Mouse (Mus musculus) MEL (cell line): Measurements from ENCODE around the gene Fgf13. TPM values are rescaled to one million over a fixed set of nuclear protein-coding genes. Genes with fewer than 3 reads are reported as not detected.

Experiments
- DNase-seq: peaks from one replicate; pipeline ENCODE4 v3.0.0; 2011; ENCODE audit warnings: low read depth, low spot score
- H3K27ac ChIP-seq: 2 replicates; pipeline ENCODE4 v1.5.1; 2012; ENCODE audit warnings: low read depth, mild to moderate bottlenecking, control low read depth, low read length, moderate library complexity; ENCODE audit not compliant: control insufficient read depth
- H3K27me3 ChIP-seq, 2 experiments: fragments of 150-350 bp in 1 of 2; sonication (generic) in 1 of 2; 2 replicates each; pipeline ENCODE4 v1.6.1; 2012; ENCODE audit warnings: low read length in 2 of 2, mild to moderate bottlenecking in 2 of 2, improper control_type of control experiment in 1 of 2, moderate library complexity in 1 of 2; ENCODE audit not compliant: insufficient read depth in 2 of 2, control insufficient read depth in 1 of 2
- H3K36me3 ChIP-seq, 2 experiments: 2 replicates each; pipeline ENCODE4 v1.6.1; 2012 to 2014; ENCODE audit warnings: low read length in 2 of 2, improper control_type of control experiment in 1 of 2, inconsistent platforms in 1 of 2, mild to moderate bottlenecking in 1 of 2; ENCODE audit not compliant: insufficient read depth in 2 of 2, control insufficient read depth in 1 of 2
- H3K4me1 ChIP-seq, 2 experiments: fragments of 150-350 bp in 1 of 2; sonication (generic) in 1 of 2; 2 replicates each; pipeline ENCODE4 v1.6.1; 2012; ENCODE audit warnings: low read length in 2 of 2, improper control_type of control experiment in 1 of 2, mild to moderate bottlenecking in 1 of 2; ENCODE audit not compliant: insufficient read depth in 2 of 2, control insufficient read depth in 1 of 2
- H3K4me3 ChIP-seq, 2 experiments: fragments of 150-350 bp in 1 of 2; sonication (generic) in 1 of 2; 2 replicates each; pipeline ENCODE4 v1.5.1; 2012; ENCODE audit warnings: low read depth in 2 of 2, low read length in 2 of 2, mild to moderate bottlenecking in 2 of 2, moderate library complexity in 2 of 2, control low read depth in 1 of 2, improper control_type of control experiment in 1 of 2; ENCODE audit not compliant: control insufficient read depth in 1 of 2, insufficient read depth in 1 of 2
- H3K79me2 ChIP-seq: 2 replicates; pipeline ENCODE4 v1.6.1; 2012; ENCODE audit warnings: mild to moderate bottlenecking, low read length, moderate library complexity; ENCODE audit not compliant: control insufficient read depth, poor library complexity, insufficient read depth
- H3K9ac ChIP-seq: 2 replicates; pipeline ENCODE4 v1.6.1; 2012; ENCODE audit warnings: low read depth, mild to moderate bottlenecking, control low read depth, low read length, moderate library complexity; ENCODE audit not compliant: control insufficient read depth, poor library complexity, severe bottlenecking
- H3K9me3 ChIP-seq: fragments of 150-350 bp; sonication (generic); replicated peaks from 2 replicates; pipeline ENCODE4 v1.6.1; 2012; ENCODE audit warnings: mild to moderate bottlenecking, low read length, improper control_type of control experiment, moderate library complexity; ENCODE audit not compliant: insufficient read depth
- CHD1 ChIP-seq: IDR thresholded peaks from 2 replicates; pipeline ENCODE4 v1.6.1; 2012; ENCODE audit warnings: low read depth, mild to moderate bottlenecking, inconsistent platforms, low read length, improper control_type of control experiment
- CHD2 ChIP-seq: IDR thresholded peaks from 2 replicates; pipeline ENCODE4 v1.6.1; 2011; ENCODE audit warnings: low read length, improper control_type of control experiment
- E2F4 ChIP-seq: IDR thresholded peaks from 2 replicates; pipeline ENCODE4 v1.6.1; 2011; ENCODE audit warnings: low read depth, low read length, improper control_type of control experiment, borderline replicate concordance
- EP300 ChIP-seq, 2 experiments: IDR thresholded peaks; 2 replicates each; pipeline ENCODE4 v1.6.1; 2011; ENCODE audit warnings: improper control_type of control experiment in 2 of 2, low read length in 2 of 2, low read depth in 1 of 2, mild to moderate bottlenecking in 1 of 2
- HCFC1 ChIP-seq: IDR thresholded peaks from 2 replicates; pipeline ENCODE4 v1.6.1; 2012; ENCODE audit warnings: low read depth, mild to moderate bottlenecking, inconsistent platforms, low read length, improper control_type of control experiment, moderate library complexity
- JUND ChIP-seq: IDR thresholded peaks from 2 replicates; pipeline ENCODE4 v1.6.1; 2011; ENCODE audit warnings: low read depth, mild to moderate bottlenecking, improper control_type of control experiment, low read length
- MAX ChIP-seq: IDR thresholded peaks from 2 replicates; pipeline ENCODE4 v1.6.1; 2011; ENCODE audit warnings: low read length, improper control_type of control experiment
- MXI1 ChIP-seq: IDR thresholded peaks from 2 replicates; pipeline ENCODE4 v1.6.1; 2011; ENCODE audit warnings: mild to moderate bottlenecking, low read depth, low read length, improper control_type of control experiment
- MYB ChIP-seq: IDR thresholded peaks from 2 replicates; pipeline ENCODE4 v1.6.1; 2011; ENCODE audit warnings: mild to moderate bottlenecking, low read depth, low read length, improper control_type of control experiment
- MYC ChIP-seq: IDR thresholded peaks from 2 replicates; pipeline ENCODE4 v1.6.1; 2011; ENCODE audit warnings: low read depth, mild to moderate bottlenecking, low read length, improper control_type of control experiment, moderate library complexity
- NELFE ChIP-seq: IDR thresholded peaks from 2 replicates; pipeline ENCODE4 v1.6.1; 2011; ENCODE audit warnings: low read depth, low read length, improper control_type of control experiment
- POLR2A ChIP-seq, 2 experiments: IDR thresholded peaks; 2 replicates each; pipeline ENCODE4 v1.6.1; 2011 to 2012; ENCODE audit warnings: low read length in 2 of 2, mild to moderate bottlenecking in 2 of 2, control low read depth in 1 of 2, improper control_type of control experiment in 1 of 2, low read depth in 1 of 2, moderate library complexity in 1 of 2; ENCODE audit not compliant: control insufficient read depth in 1 of 2, insufficient read depth in 1 of 2, poor library complexity in 1 of 2
- POLR2AphosphoS5 ChIP-seq: IDR thresholded peaks from 2 replicates; pipeline ENCODE4 v1.6.1; 2012; ENCODE audit warnings: low read depth, borderline replicate concordance, mild to moderate bottlenecking, inconsistent platforms, low read length, moderate library complexity, mixed read lengths
- TAL1 ChIP-seq: IDR thresholded peaks from 2 replicates; pipeline ENCODE4 v1.6.1; 2012; ENCODE audit warnings: mild to moderate bottlenecking, inconsistent platforms, low read length, moderate library complexity, mixed read lengths
- TBP ChIP-seq: IDR thresholded peaks from 2 replicates; pipeline ENCODE4 v1.8.0; 2011; ENCODE audit warnings: low read depth, low read length, improper control_type of control experiment
- TCF12 ChIP-seq: IDR thresholded peaks from 2 replicates; pipeline ENCODE4 v1.6.1; 2014; ENCODE audit warnings: low read depth, mild to moderate bottlenecking, inconsistent platforms, low read length, improper control_type of control experiment, moderate library complexity
- UBTF ChIP-seq: IDR thresholded peaks from 2 replicates; pipeline ENCODE4 v1.6.1; 2012; ENCODE audit warnings: low read depth, mild to moderate bottlenecking, inconsistent platforms, low read length, improper control_type of control experiment, moderate library complexity, borderline replicate concordance; ENCODE audit not compliant: insufficient read depth
- USF1 ChIP-seq: IDR thresholded peaks from 2 replicates; pipeline ENCODE4 v1.6.1; 2014; ENCODE audit warnings: low read depth, mild to moderate bottlenecking, inconsistent platforms, low read length, improper control_type of control experiment, moderate library complexity
- ZKSCAN1 ChIP-seq: IDR thresholded peaks from 2 replicates; pipeline ENCODE4 v1.6.1; 2012; ENCODE audit warnings: low read depth, mild to moderate bottlenecking, inconsistent platforms, low read length, improper control_type of control experiment, moderate library complexity
- ZMIZ1 ChIP-seq: IDR thresholded peaks from 2 replicates; pipeline ENCODE4 v1.6.1; 2012; ENCODE audit warnings: low read depth, mild to moderate bottlenecking, inconsistent platforms, low read length, improper control_type of control experiment, moderate library complexity
- ZNF384 ChIP-seq: IDR thresholded peaks from 2 replicates; pipeline ENCODE4 v1.6.1; 2012; ENCODE audit warnings: low read depth, mild to moderate bottlenecking, inconsistent platforms, low read length, improper control_type of control experiment
- polyA plus RNA-seq, 2 experiments: library from polyadenylated mRNA; stranded (reverse) in 1 of 2; unstranded in 1 of 2; fragments of >175 nt in 1 of 2; fragments of >200 nt in 1 of 2; gene quantifications; 2 replicates each; pipeline versions ENCODE4 v1.2.1 to v1.2.4; 2012; ENCODE audit warnings: low replicate concordance in 2 of 2, low read depth in 1 of 2; ENCODE audit not compliant: insufficient read length in 2 of 2, insufficient read depth in 1 of 2, missing spikeins in 1 of 2
- total RNA-seq: library from RNA; depleted of rRNA; stranded (reverse); fragments of 300-350 nt; gene quantifications from 2 replicates; pipeline ENCODE4 v1.2.3, GENCODE M21; 2012

Gene Fgf13
- total and polyA plus RNA-seq, 3 experiments, result not detected

- no peak for TF ChIP-seq NELFE
- TF ChIP-seq E2F4, result no peak
- TF ChIP-seq USF1, result no peak
- TF ChIP-seq TCF12, result no peak
- TF ChIP-seq MXI1, result no peak
- no peak for TF ChIP-seq POLR2A (IDR thresholded peaks at IDR 0.05; ENCODE audit: control insufficient read depth in 1 of 2, insufficient read depth in 1 of 2, low read depth in 1 of 2, low read length in 2 of 2, poor library complexity in 1 of 2)
- TF ChIP-seq TAL1, result no peak
- no peak for TF ChIP-seq MYC
- no peak for TF ChIP-seq POLR2AphosphoS5
- TF ChIP-seq EP300 (IDR thresholded peaks at IDR 0.05; ENCODE audit: low read depth in 1 of 2, low read length in 2 of 2), result no peak
- DNase-seq, result no peak
- H3K79me2 ChIP-seq, result no peaks in the 10 kb centered on the region
Observed at GRCm38 (mm10) chrX:59402596-59403285, 165.1 kb downstream of the Fgf13 start.

GRCm38 (mm10) chrX:59290916-59291411, 276.9 kb downstream of the Fgf13 start:
- H3K9me3 ChIP-seq, result no peaks in the 10 kb centered on the region
- H3K79me2 ChIP-seq, result no peaks in the 10 kb centered on the region
- no peak overlapping the region for H3K9ac ChIP-seq
- no peaks in the 10 kb centered on the region for H3K27me3 ChIP-seq
- H3K4me1 ChIP-seq, result no peaks in the 10 kb centered on the region
- H3K27ac ChIP-seq, result no peak overlapping the region
- no peak overlapping the region for H3K4me3 ChIP-seq
- DNase-seq, result peak; percentile 0
- TF ChIP-seq POLR2A (IDR thresholded peaks at IDR 0.05; ENCODE audit: control insufficient read depth in 1 of 2, insufficient read depth in 1 of 2, low read depth in 1 of 2, low read length in 2 of 2, poor library complexity in 1 of 2), result no peak
- TF ChIP-seq ZNF384, result no peak
- no peak for TF ChIP-seq MXI1
- TF ChIP-seq CHD2, result no peak
- no peak for TF ChIP-seq MAX
- TF ChIP-seq CHD1, result no peak
- TF ChIP-seq E2F4, result no peak
- no peak for TF ChIP-seq ZKSCAN1
- no peak for TF ChIP-seq MYC
- TF ChIP-seq JUND, result no peak
- TF ChIP-seq HCFC1, result no peak
- no peak for TF ChIP-seq ZMIZ1
- TF ChIP-seq POLR2AphosphoS5, result no peak
- no peak for TF ChIP-seq TBP
- TF ChIP-seq MYB, result no peak
- no peak for TF ChIP-seq TCF12
- TF ChIP-seq UBTF, result no peak
- H3K36me3 ChIP-seq, result no peaks in the 10 kb centered on the region

More at GRCm38 (mm10) chrX:59402596-59403285, 165.1 kb downstream of the Fgf13 start:
- H3K27ac ChIP-seq, result no peak overlapping the region
- no peaks in the 10 kb centered on the region for H3K36me3 ChIP-seq
- no peak overlapping the region for H3K9ac ChIP-seq
- no peaks in the 10 kb centered on the region for H3K9me3 ChIP-seq
- H3K4me3 ChIP-seq, result no peak overlapping the region
- no peaks in the 10 kb centered on the region for H3K4me1 ChIP-seq
- H3K27me3 ChIP-seq, result no peaks in the 10 kb centered on the region
